Mouse (Mus musculus) forebrain, embryonic 11.5 days (tissue): ENCODE results near the gene BC048562. TPM values are rescaled to one million over a fixed set of nuclear protein-coding genes. Genes with fewer than 3 reads are reported as not detected.

Experiments used
- ATAC-seq: fragments of 200-750 bp; cut with Nextera tagmentation; replicated peaks from 2 replicates; pipeline ENCODE4 v1.8.0; 2017; ENCODE audit warnings: moderate TSS enrichment; ENCODE audit not compliant: low FRiP score
- DNase-seq: peaks from one replicate; pipeline ENCODE4 v3.0.0-alpha.2; 2017; ENCODE audit warnings: low spot score
- H3K27ac ChIP-seq: fragments of 300-500 bp; sonication (generic); 2 replicates; pipeline ENCODE4 v1.5.1; 2014; ENCODE audit warnings: low read depth, low read length
- H3K27me3 ChIP-seq: fragments of 300-500 bp; sonication (generic); 2 replicates; pipeline ENCODE4 v1.6.1; 2014; ENCODE audit warnings: mild to moderate bottlenecking, low read length, mixed read lengths; ENCODE audit not compliant: control insufficient read depth, insufficient read depth
- H3K36me3 ChIP-seq: fragments of 300-500 bp; sonication (generic); 2 replicates; pipeline ENCODE4 v1.6.1; 2014; ENCODE audit warnings: mild to moderate bottlenecking, low read length, moderate library complexity, mixed read lengths; ENCODE audit not compliant: control insufficient read depth, insufficient read depth
- H3K4me1 ChIP-seq: fragments of 300-500 bp; sonication (generic); replicated peaks from 2 replicates; pipeline ENCODE4 v1.6.1; 2014; ENCODE audit warnings: low read length, mixed read lengths; ENCODE audit not compliant: control insufficient read depth, insufficient read depth
- H3K4me2 ChIP-seq: fragments of 300-500 bp; sonication (generic); 2 replicates; pipeline ENCODE4 v1.6.1; 2014; ENCODE audit warnings: low read depth, mild to moderate bottlenecking, low read length, moderate library complexity, mixed read lengths; ENCODE audit not compliant: severe bottlenecking
- H3K4me3 ChIP-seq: fragments of 300-500 bp; sonication (generic); 2 replicates; pipeline ENCODE4 v1.5.1; 2014; ENCODE audit warnings: low read depth, low read length
- H3K9ac ChIP-seq: fragments of 300-500 bp; sonication (generic); 2 replicates; pipeline ENCODE4 v1.6.1; 2014; ENCODE audit warnings: low read length
- H3K9me3 ChIP-seq: fragments of 300-500 bp; sonication (generic); 2 replicates; pipeline ENCODE4 v1.6.1; 2016; ENCODE audit warnings: low read length, mixed read lengths; ENCODE audit not compliant: control insufficient read depth
- WGBS: fragments of 180-500 bp; shearing (Covaris S2); extraction: QIAGEN DNeasy Blood & Tissue Kit; methylation state at CpG from one replicate; pipeline ENCODE4 v1.1.7; 2014; 5-methylcytosine and 5-hydroxymethylcytosine counted together
- polyA plus RNA-seq: library from polyadenylated mRNA; unstranded; fragments of >200 nt; fragmentation: Nextera tagmentation; extraction: Ambion mirVana; gene quantifications from 2 replicates; pipeline ENCODE4 v1.2.1, GENCODE M21; 2014

BC048562 gene
- polyA plus RNA-seq, 1 experiment from 2014 or later = not detected

- no peaks in the 10 kb centered on the region for H3K9me3 ChIP-seq
- no peak overlapping the region for H3K4me2 ChIP-seq
- 78% methylated on average over 4 of the region's 4 CpGs for WGBS
- no peaks in the 10 kb centered on the region for H3K4me1 ChIP-seq
- H3K9ac ChIP-seq = no peak overlapping the region
- no peaks in the 10 kb centered on the region for H3K36me3 ChIP-seq
- H3K4me3 ChIP-seq = no peak overlapping the region
- no peak overlapping the region for H3K27ac ChIP-seq
- ATAC-seq (no peak), DNase-seq (no peak)
- H3K27me3 ChIP-seq = no peaks in the 10 kb centered on the region
Measured at GRCm38 (mm10) chr9:108403081-108403480, 33.2 kb upstream of the BC048562 start.

GRCm38 (mm10) chr9:108404451-108404850 lies 31.8 kb upstream of the BC048562 start:
- 80% methylated on average over 8 of the region's 8 CpGs for WGBS
- no peaks in the 10 kb centered on the region for H3K36me3 ChIP-seq

GRCm38 (mm10) chr9:108409535-108409934 lies 26.7 kb upstream of the BC048562 start:
- ATAC-seq = no peak
- Histone ChIP-seq H3K4me3 (no peak overlapping the region), H3K4me1 (no peaks in the 10 kb centered on the region), H3K36me3 (no peaks in the 10 kb centered on the region), H3K27me3 (no peaks in the 10 kb centered on the region), H3K9ac (no peak overlapping the region), H3K4me2 (no peak overlapping the region), H3K9me3 (no peaks in the 10 kb centered on the region), H3K27ac (no peak overlapping the region)
- DNase-seq = no peak
- WGBS = 85% methylated on average over 4 of the region's 4 CpGs

More at GRCm38 (mm10) chr9:108404451-108404850, 31.8 kb upstream of the BC048562 start:
- no peak overlapping the region for H3K27ac ChIP-seq
- H3K4me2 ChIP-seq = no peak overlapping the region
- no peaks in the 10 kb centered on the region for H3K4me1 ChIP-seq
- H3K27me3 ChIP-seq = no peaks in the 10 kb centered on the region
- ATAC-seq (no peak), DNase-seq (no peak)
- H3K9ac ChIP-seq = no peak overlapping the region
- no peak overlapping the region for H3K4me3 ChIP-seq
- no peaks in the 10 kb centered on the region for H3K9me3 ChIP-seq

- no peaks in the 10 kb centered on the region for H3K9me3 ChIP-seq
- no peaks in the 10 kb centered on the region for H3K36me3 ChIP-seq
- DNase-seq = no peak
- H3K4me2 ChIP-seq = no peak overlapping the region
- WGBS = 81% methylated on average over 9 of the region's 9 CpGs
- H3K27me3 ChIP-seq = no peaks in the 10 kb centered on the region
- H3K4me3 ChIP-seq = no peak overlapping the region
- no peak overlapping the region for H3K27ac ChIP-seq
- H3K9ac ChIP-seq = no peak overlapping the region
- no peaks in the 10 kb centered on the region for H3K4me1 ChIP-seq
- no peak for ATAC-seq
Measured at GRCm38 (mm10) chr9:108411381-108411942, 24.8 kb upstream of the BC048562 start.

GRCm38 (mm10) chr9:108412221-108412620 lies 24.1 kb upstream of the BC048562 start:
- Histone ChIP-seq H3K36me3 (no peaks in the 10 kb centered on the region), H3K9me3 (no peaks in the 10 kb centered on the region), H3K4me1 (no peaks in the 10 kb centered on the region), H3K4me2 (no peak overlapping the region), H3K4me3 (no peak overlapping the region), H3K27me3 (no peaks in the 10 kb centered on the region), H3K9ac (no peak overlapping the region), H3K27ac (no peak overlapping the region)
- 84% methylated on average over 1 of the region's 1 CpGs for WGBS
- ATAC-seq (no peak), DNase-seq (no peak)

GRCm38 (mm10) chr9:108428384-108428783 lies 7.9 kb upstream of the BC048562 start, which contains the start of gene Ccdc36:
TSS of gene Ccdc36 (minus strand) at chr9:108428484.
- Histone ChIP-seq H3K9me3 (no peaks in the 10 kb centered on the region), H3K36me3 (no peaks in the 10 kb centered on the region), H3K4me3 (no peak within 1 kb of the TSS), H3K27ac (no peak within 1 kb of the TSS), H3K27me3 (no peaks in the 10 kb centered on the region), H3K9ac (no peak within 1 kb of the TSS), H3K4me2 (no peak within 1 kb of the TSS), H3K4me1 (no peaks in the 10 kb centered on the region)
- DNase-seq = no peak
- ATAC-seq = no peak

GRCm38 (mm10) chr9:108431431-108432067 lies 4.7 kb upstream of the BC048562 start:
- Histone ChIP-seq H3K27me3 (no peaks in the 10 kb centered on the region), H3K36me3 (no peaks in the 10 kb centered on the region), H3K4me2 (peak overlapping the region; percentile 33; the same call in 1 of the 2 replicates), H3K9ac (no peak overlapping the region), H3K27ac (no peak overlapping the region), H3K4me1 (no peaks in the 10 kb centered on the region), H3K9me3 (no peaks in the 10 kb centered on the region), H3K4me3 (no peak overlapping the region)
- WGBS = 55% methylated on average over 32 of the region's 32 CpGs
- DNase-seq = peak; percentile 67
- no peak for ATAC-seq

- Histone ChIP-seq H3K4me3 (no peak overlapping the region), H3K27ac (no peak overlapping the region), H3K4me1 (no peaks in the 10 kb centered on the region), H3K36me3 (no peaks in the 10 kb centered on the region), H3K4me2 (no peak overlapping the region), H3K9ac (no peak overlapping the region), H3K9me3 (no peaks in the 10 kb centered on the region), H3K27me3 (no peaks in the 10 kb centered on the region)
- ATAC-seq = no peak
- DNase-seq = no peak
- whole genome bisulfite sequencing = 87% methylated on average over 6 of the region's 6 CpGs
Measured at GRCm38 (mm10) chr9:108439176-108439575, 2.9 kb downstream of the BC048562 start.

- Histone ChIP-seq H3K27me3 (no peaks in the 10 kb centered on the region), H3K4me1 (no peaks in the 10 kb centered on the region), H3K4me3 (no peak overlapping the region), H3K36me3 (no peaks in the 10 kb centered on the region), H3K9ac (no peak overlapping the region), H3K27ac (no peak overlapping the region), H3K9me3 (no peaks in the 10 kb centered on the region), H3K4me2 (no peak overlapping the region)
- 79% methylated on average over 5 of the region's 5 CpGs for WGBS
- no peak for DNase-seq
- ATAC-seq = no peak
Measured at GRCm38 (mm10) chr9:108440485-108440884, 4.2 kb downstream of the BC048562 start.
